Mouse (Mus musculus) embryo, embryonic 9.5 days (tissue): ENCODE measurements at regions not wholly inside any gene's neighbourhood (a gene's known extent, or its start where the extent isn't known, plus 50 kb on each side); places are given as distances from the start of the nearest gene placed in this dataset.

Source experiments
- DNase-seq: peaks from one replicate; pipeline ENCODE4 v3.0.0-alpha.2; 2017; ENCODE audit errors: extremely low spot score

GRCm38 (mm10) chr13:51930301-51930747 lies 83.8 kb downstream of the Gadd45g start:
- DNase-seq = no peak

GRCm38 (mm10) chr13:51930931-51931330 lies 84.5 kb downstream of the Gadd45g start:
- DNase-seq = no peak

GRCm38 (mm10) chr13:51935827-51936226 lies 89.3 kb downstream of the Gadd45g start:
- DNase-seq = no peak

GRCm38 (mm10) chr13:51936441-51936840 lies 90.0 kb downstream of the Gadd45g start:
- no peak for DNase-seq

GRCm38 (mm10) chr13:51937898-51938297 lies 91.4 kb downstream of the Gadd45g start:
- no peak for DNase-seq

- no peak for DNase-seq
These were observed 92.8 kb downstream of the Gadd45g start for GRCm38 (mm10) chr13:51939262-51939661.

GRCm38 (mm10) chr13:51939715-51940114 lies 93.2 kb downstream of the Gadd45g start:
- DNase-seq = no peak

GRCm38 (mm10) chr13:51946171-51946570 lies 99.7 kb downstream of the Gadd45g start:
- no peak for DNase-seq

GRCm38 (mm10) chr13:51948896-51949295 lies 102.4 kb downstream of the Gadd45g start:
- no peak for DNase-seq

- no peak for DNase-seq
These were observed 105.1 kb downstream of the Gadd45g start for GRCm38 (mm10) chr13:51951506-51952038.

- DNase-seq = no peak
These were observed 106.6 kb downstream of the Gadd45g start for GRCm38 (mm10) chr13:51953084-51953483.

GRCm38 (mm10) chr13:51953569-51953968 lies 107.1 kb downstream of the Gadd45g start:
- DNase-seq = peak; percentile 60

GRCm38 (mm10) chr13:51957101-51957500 lies 110.6 kb downstream of the Gadd45g start:
- DNase-seq = no peak

GRCm38 (mm10) chr13:51959591-51959990 lies 113.1 kb downstream of the Gadd45g start:
- DNase-seq = no peak

- no peak for DNase-seq
These were observed 113.8 kb downstream of the Gadd45g start for GRCm38 (mm10) chr13:51960262-51960661.

GRCm38 (mm10) chr13:51962191-51962611 lies 115.7 kb downstream of the Gadd45g start:
- no peak for DNase-seq

GRCm38 (mm10) chr13:51962676-51963075 lies 116.2 kb downstream of the Gadd45g start:
- DNase-seq = peak; percentile 39

GRCm38 (mm10) chr13:51963966-51964365 lies 117.5 kb downstream of the Gadd45g start:
- no peak for DNase-seq

- peak; percentile 32 for DNase-seq
These were observed 117.9 kb downstream of the Gadd45g start for GRCm38 (mm10) chr13:51964416-51964815.

GRCm38 (mm10) chr13:51964921-51965320 lies 118.4 kb downstream of the Gadd45g start:
- no peak for DNase-seq

GRCm38 (mm10) chr13:51968103-51968502 lies 121.6 kb downstream of the Gadd45g start:
- no peak for DNase-seq

GRCm38 (mm10) chr13:51968796-51969195 lies 122.3 kb downstream of the Gadd45g start:
- no peak for DNase-seq

GRCm38 (mm10) chr13:51970051-51970450 lies 123.6 kb downstream of the Gadd45g start:
- DNase-seq = no peak

GRCm38 (mm10) chr13:51972656-51973310 lies 126.3 kb downstream of the Gadd45g start:
- no peak for DNase-seq
